Mouse (Mus musculus): Measurements from ENCODE around the gene Spon1.

DNA sequence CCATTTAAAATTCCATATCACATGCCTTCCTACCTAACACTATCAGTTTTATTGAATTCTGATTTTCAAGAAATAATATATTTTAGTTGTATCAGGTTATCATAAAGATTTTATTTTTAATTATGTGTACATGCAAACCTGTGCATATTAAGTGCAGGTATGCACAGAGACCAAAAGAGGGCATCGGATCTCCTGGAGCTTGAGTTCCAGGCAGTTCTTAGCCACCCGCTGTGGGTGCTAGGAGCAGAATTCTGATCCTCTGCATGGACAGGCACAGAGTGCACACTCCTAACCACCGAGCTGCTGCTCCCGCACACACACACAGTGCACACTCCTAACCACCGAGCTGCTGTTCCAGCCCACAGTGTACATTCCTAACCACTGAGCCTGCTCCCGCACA lies 294.6 kb downstream of the Spon1 start:
- TF ChIP-seq CTCF (IDR thresholded peaks at IDR 0.05; ENCODE audit: borderline replicate concordance, extremely low read depth, insufficient read depth, insufficient read length), result no peak
- TF ChIP-seq POLR2A (IDR thresholded peaks at IDR 0.05; ENCODE audit: borderline replicate concordance, extremely low read depth, insufficient read depth, insufficient read length, poor library complexity, severe bottlenecking), result no peak
